In genomic region chr5:51825584-51826088, GRCm38 (mm10) we compare ENCODE assay signal across 29 mouse cellular contexts.
DNase-seq lines count a peak whose midpoint lies in the region; ATAC-seq and TF ChIP-seq lines count a peak whose summit lies in the region.
"Had no signal": no experiment of that assay in that cellular context is flagged by ENCODE, and none has a peak within 500 bp of the region (broad histone marks: within the 10 kb centered on the region; RNA-seq: fewer than 3 reads in every experiment).

No protein-coding gene starts in this region.

- TF ChIP-seq CTCF in liver, postnatal 0 days (IDR thresholded peaks at IDR 0.05; ENCODE audit: low read depth) = no peak

- DNase-seq in adrenal gland, postnatal 10 days = peak; percentile 56
- no peak for DNase-seq in adrenal gland, postnatal 4 days (ENCODE audit: low spot score in 2 of 2)
- no peak for DNase-seq in liver, embryonic 13.5 days
- DNase-seq in liver = no peak
- peak; percentile 9 for DNase-seq in lung, postnatal 36 days
- DNase-seq in lung, postnatal 14 days = no peak
- peak; percentile 60 for DNase-seq in liver, postnatal 0 days
- DNase-seq: cerebellum, adult 11 months; cerebellum, adult 9-10 months; embryo, embryonic 11 days; gastrocnemius, postnatal 36 days; kidney, adult 8-10 months; kidney, postnatal 4 days; layer of hippocampus, postnatal 36 days; left cerebral cortex, postnatal 4 days; right cerebral cortex, postnatal 4 days; thymus, adult 2 months; thymus, postnatal 36 days had no signal

- TF ChIP-seq EP300 in liver, postnatal 0 days (IDR thresholded peaks at IDR 0.05; ENCODE audit: low read depth) = no peak

- no peak overlapping the region for H3K4me3 ChIP-seq in liver, embryonic 13.5 days (replicated peaks)
- H3K4me3 ChIP-seq in liver, postnatal 0 days (ENCODE audit: low read depth, low read length) = no peak overlapping the region
- H3K4me3 ChIP-seq: embryonic facial prominence, embryonic 12.5 days; forebrain, embryonic 10.5 days; forebrain, embryonic 15.5 days; heart, embryonic 10.5 days; heart, embryonic 15.5 days; megakaryocyte, embryonic 14.5 days; midbrain, embryonic 12.5 days; neural tube, embryonic 13.5 days had no signal

- no peak overlapping the region for H3K4me2 ChIP-seq in liver, embryonic 13.5 days
- H3K4me2 ChIP-seq in liver, postnatal 0 days (ENCODE audit: low read depth, low read length) = no peak overlapping the region
- H3K4me2 ChIP-seq: embryonic facial prominence, embryonic 12.5 days; forebrain, embryonic 15.5 days; heart, embryonic 15.5 days; midbrain, embryonic 12.5 days; neural tube, embryonic 13.5 days had no signal

- H3K27me3 ChIP-seq in liver, embryonic 13.5 days = no peaks in the 10 kb centered on the region
- H3K27me3 ChIP-seq in liver, postnatal 0 days (ENCODE audit: insufficient read depth, low read length) = no peaks in the 10 kb centered on the region
- H3K27me3 ChIP-seq: embryonic facial prominence, embryonic 12.5 days; forebrain, embryonic 15.5 days; heart, embryonic 15.5 days; megakaryocyte, embryonic 14.5 days; midbrain, embryonic 12.5 days; neural tube, embryonic 13.5 days had no signal

- H3K4me1 ChIP-seq in liver, embryonic 13.5 days (replicated peaks) = peaks cover 48% of the 10 kb centered on the region
- H3K4me1 ChIP-seq in liver, postnatal 0 days (ENCODE audit: insufficient read depth) = peaks cover 15% of the 10 kb centered on the region
- H3K4me1 ChIP-seq: embryonic facial prominence, embryonic 12.5 days; heart, embryonic 10.5 days; heart, embryonic 15.5 days; megakaryocyte, embryonic 14.5 days; midbrain, embryonic 12.5 days; neural tube, embryonic 13.5 days had no signal

- H3K27ac ChIP-seq in liver, embryonic 13.5 days = peak overlapping the region; percentile 2; the same call in 1 of the 2 replicates
- peak overlapping the region; percentile 62 for H3K27ac ChIP-seq in liver, postnatal 0 days (ENCODE audit: low read depth)
- H3K27ac ChIP-seq: embryonic facial prominence, embryonic 12.5 days; forebrain, embryonic 10.5 days; forebrain, embryonic 15.5 days; heart, embryonic 10.5 days; heart, embryonic 15.5 days; hindbrain, postnatal 0 days; kidney, postnatal 0 days; midbrain, embryonic 12.5 days; neural tube, embryonic 13.5 days had no signal

- H3K9ac ChIP-seq in liver, embryonic 13.5 days = no peak overlapping the region
- H3K9ac ChIP-seq in liver, postnatal 0 days (replicated peaks) = no peak overlapping the region
- H3K9ac ChIP-seq: embryonic facial prominence, embryonic 12.5 days; forebrain, embryonic 15.5 days; heart, embryonic 15.5 days; midbrain, embryonic 12.5 days; neural tube, embryonic 13.5 days had no signal

- H3K9me3 ChIP-seq in liver, embryonic 13.5 days (replicated peaks) = no peaks in the 10 kb centered on the region
- H3K9me3 ChIP-seq in liver, postnatal 0 days (ENCODE audit: low read length) = no peaks in the 10 kb centered on the region
- H3K9me3 ChIP-seq: embryonic facial prominence, embryonic 12.5 days; forebrain, embryonic 10.5 days; forebrain, embryonic 15.5 days; heart, embryonic 10.5 days; heart, embryonic 15.5 days; midbrain, embryonic 12.5 days; neural tube, embryonic 13.5 days had no signal

- H3K36me3 ChIP-seq in liver, embryonic 13.5 days = no peaks in the 10 kb centered on the region
- no peaks in the 10 kb centered on the region for H3K36me3 ChIP-seq in liver, postnatal 0 days (replicated peaks; ENCODE audit: insufficient read depth, low read length)
- H3K36me3 ChIP-seq: embryonic facial prominence, embryonic 12.5 days; forebrain, embryonic 10.5 days; forebrain, embryonic 15.5 days; heart, embryonic 10.5 days; heart, embryonic 15.5 days; midbrain, embryonic 12.5 days; neural tube, embryonic 13.5 days had no signal

- no peak for ATAC-seq in liver, embryonic 13.5 days (ENCODE audit: low read depth)
- ATAC-seq in liver, postnatal 0 days = peak; percentile 82
- no peak for ATAC-seq in inflammation-experienced regulatory T-cells, adult 6 months
- ATAC-seq: forebrain, embryonic 15.5 days; hindbrain, postnatal 0 days had no signal

- 72% methylated on average over 3 of the region's 3 CpGs for WGBS in liver, embryonic 13.5 days (ENCODE audit: insufficient replicate concordance)
- WGBS in liver, postnatal 0 days (ENCODE audit: insufficient replicate concordance) = 69% methylated on average over 3 of the region's 3 CpGs

Comparison
In these comparisons a context has a peak if more than half of its experiments do, and no peak if none do; other contexts are left out.
1. DNase-seq: peak in adrenal gland, postnatal 10 days (single experiment), lung, postnatal 36 days (single experiment) and liver, postnatal 0 days (single experiment); none in adrenal gland, postnatal 4 days (0 of 2), liver, embryonic 13.5 days (single experiment), liver (single experiment) and lung, postnatal 14 days (single experiment).